Mouse (Mus musculus): ENCODE data around the gene Lrrc23.
A peak's percentile ranks its signal among the peaks of the same experiment; 100 is the strongest.

Gene Lrrc23

DNA sequence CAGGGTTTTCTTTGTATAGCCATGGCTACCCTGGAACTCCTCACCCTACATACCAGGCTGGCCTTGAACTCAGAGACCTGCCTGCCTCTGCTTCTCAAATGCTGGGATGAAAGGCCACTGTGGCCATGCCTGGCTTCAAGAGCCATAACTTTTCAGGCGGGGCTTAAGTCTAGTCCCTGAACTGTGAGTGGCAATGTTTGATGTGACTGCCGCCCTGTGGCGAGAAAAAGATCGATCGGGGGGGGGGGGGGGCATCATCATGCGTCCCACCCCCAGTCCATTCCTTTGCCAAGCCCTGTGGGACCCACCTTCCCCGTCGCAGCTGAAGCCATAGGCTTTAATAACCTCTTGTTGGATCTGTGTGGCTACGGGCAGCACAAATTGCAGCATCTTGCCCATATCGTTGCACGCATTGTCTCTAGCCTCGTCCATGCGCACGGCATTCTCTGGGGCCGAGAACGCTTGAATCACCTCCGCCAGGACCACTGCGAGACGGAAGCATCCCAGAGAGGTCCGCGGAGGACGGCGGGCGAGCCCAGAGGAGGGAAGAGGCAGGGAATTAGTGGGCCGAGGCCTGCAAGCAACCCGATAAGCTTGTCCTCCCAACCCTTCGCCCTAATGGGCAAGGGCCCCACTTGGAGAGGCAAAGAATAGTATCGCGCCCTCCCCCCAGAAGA is 39.2 kb downstream of the Lrrc23 start:
- DNase-seq: peak in 1 of 2 experiments; percentile 68

DNA sequence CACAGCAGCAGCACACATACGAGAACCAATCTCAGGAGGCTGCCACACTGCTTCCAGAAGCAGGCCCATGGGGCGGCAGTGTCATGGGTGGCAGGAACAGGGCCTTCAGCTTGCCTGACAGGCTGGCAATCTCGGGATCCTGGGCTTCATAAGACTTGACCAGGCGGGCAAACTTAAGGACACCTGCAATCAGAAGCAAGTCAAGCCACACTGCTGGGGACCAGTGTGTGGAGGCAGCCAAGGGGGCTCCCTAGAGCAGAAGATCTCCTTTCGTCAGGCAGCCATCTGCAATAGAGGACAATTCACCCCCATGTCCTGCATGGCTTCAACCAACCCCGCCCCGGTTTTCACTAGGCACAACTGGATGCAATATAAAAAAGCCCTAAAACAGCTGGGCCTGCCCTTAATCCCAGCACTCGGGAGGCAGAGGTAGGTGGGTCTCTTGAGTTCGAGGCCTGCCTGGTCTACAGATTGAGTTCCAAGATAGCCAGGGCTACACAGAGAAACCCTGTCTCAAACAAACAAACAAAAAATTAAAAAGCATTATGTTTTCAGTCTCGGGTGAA is 40.2 kb downstream of the Lrrc23 start:
- no peak for DNase-seq

DNA sequence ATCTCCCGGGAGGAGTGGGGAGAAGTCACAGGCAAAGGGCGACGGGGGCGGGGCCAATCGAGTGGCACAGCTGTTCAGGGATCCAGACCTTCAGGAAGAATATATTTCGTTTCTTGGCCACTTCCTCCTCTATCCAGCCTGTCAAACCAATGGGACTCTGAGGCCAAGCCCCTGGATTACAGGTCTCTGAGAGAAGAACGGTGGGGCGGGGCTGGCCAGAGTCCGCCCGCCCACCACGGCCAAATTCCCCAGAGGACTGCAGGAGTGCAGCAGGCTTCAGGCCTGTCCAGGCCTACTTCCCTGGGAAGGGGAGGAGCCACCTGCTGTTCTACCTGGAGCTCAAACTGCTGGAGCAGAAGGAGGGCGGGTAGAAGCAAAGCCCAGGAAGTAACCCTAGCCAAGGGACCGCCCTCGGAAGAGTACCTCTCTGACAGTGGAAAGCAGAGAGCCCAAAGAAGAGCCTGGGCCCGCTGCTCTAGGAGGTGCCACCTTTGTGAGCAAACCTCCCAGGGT is 41.0 kb downstream of the Lrrc23 start, which contains the start of gene Ptpn6:
Ptpn6 (minus strand) TSS at position 204 of the 513 bp plus-strand sequence.
- DNase-seq: peak in 1 of 2 experiments; percentile 47

DNA sequence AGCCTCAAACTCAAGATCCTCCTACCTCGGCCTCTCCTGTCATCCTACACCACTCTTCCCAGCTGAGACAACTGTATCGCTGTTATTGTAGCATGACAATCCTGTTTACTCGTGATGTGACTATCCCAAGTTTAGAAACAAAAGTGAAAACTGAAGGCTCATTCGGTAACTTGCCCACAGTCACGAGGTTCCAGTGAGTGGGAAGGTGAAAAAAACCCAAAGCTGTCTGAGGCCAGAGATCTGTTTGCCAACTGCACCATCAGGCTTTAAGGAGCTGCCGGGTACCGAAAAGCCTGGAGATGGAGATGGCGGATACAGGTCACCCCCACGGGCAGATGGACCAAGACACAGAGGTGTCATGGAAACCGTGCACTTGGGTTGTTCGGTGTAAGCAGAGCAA is 42.5 kb downstream of the Lrrc23 start:
- DNase-seq: no peak

DNA sequence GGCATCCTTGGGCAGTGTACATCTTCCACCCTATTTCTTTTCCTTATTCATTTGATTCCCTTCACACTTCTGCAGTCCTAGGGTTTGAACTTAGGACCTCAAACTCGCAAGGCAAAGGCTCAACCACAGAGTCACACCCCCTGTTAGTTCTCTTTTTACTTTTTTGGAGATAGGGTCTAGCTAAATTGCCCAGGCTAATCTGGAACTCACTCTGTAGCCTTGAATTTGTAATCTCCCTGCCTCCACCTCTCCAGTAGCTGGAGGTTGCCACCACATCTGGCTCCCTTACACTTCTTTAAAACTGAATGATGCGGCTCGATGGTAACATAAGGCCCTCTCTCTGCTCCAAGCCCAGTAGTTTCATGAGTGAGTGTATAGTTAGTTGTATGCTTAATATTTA is 45.1 kb downstream of the Lrrc23 start:
- DNase-seq: no peak

DNA sequence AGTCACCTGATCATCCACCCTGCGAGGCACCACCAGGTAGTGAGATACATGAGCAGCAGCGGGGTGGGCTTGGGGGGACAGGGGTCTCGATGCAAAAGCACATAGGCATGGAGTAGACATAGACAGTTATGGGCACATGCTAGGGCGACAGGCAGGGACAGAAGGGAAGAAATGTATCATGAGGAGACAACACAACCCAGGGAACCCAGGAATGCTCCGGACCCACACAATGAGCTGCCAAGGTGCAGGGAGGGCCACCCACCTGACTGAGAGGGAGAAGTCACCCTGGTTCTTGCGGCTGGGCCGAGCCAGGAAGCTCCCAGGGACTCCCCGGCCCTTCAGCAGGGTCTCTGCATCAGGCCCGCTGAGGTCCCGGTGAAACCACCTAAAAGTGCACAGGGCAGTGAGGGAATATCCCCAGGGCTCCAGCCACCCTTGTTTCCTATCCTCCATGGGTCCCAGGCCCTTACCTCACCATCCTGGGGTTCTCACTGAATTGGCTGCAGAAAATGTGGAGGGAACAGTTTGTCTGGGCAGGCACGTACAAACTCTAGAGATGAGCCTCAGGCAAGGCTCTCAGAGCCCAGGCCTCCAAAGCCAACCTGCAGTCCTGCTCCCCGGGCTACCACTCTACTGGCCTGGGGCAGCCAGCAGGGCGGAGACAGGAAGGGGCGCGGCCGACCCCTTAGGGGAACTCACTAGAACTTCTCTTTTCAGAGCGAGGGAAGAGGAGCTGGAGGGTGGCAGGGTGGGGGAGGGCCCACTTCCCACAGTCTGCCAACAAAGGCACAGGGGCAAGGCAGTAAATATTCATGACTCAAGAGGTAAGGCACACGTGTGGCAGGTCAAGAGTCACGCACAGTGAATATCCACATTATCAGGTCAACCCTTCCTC is 46.8 kb downstream of the Lrrc23 start:
- peak; percentile 85 to 91 for DNase-seq

DNA sequence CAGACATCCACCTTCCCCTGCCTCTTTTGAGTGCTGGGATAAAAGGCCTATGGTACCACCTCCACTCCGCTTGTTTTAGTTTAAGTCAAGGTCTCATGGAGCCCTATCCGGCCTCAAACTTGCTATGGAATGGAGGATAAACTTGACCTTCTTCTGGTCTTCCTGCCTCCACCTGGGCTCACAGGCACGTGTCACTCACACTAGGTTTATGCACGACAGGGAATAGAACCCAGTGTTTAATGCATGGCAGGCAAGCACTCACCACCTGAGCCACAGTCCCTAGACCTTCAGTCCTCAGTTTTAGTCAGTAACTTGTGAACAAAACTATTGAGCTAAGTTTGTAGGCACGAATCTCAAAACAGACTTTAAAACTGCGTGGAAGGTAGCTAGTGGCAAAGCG is 48.5 kb downstream of the Lrrc23 start:
- DNase-seq: no peak

DNA sequence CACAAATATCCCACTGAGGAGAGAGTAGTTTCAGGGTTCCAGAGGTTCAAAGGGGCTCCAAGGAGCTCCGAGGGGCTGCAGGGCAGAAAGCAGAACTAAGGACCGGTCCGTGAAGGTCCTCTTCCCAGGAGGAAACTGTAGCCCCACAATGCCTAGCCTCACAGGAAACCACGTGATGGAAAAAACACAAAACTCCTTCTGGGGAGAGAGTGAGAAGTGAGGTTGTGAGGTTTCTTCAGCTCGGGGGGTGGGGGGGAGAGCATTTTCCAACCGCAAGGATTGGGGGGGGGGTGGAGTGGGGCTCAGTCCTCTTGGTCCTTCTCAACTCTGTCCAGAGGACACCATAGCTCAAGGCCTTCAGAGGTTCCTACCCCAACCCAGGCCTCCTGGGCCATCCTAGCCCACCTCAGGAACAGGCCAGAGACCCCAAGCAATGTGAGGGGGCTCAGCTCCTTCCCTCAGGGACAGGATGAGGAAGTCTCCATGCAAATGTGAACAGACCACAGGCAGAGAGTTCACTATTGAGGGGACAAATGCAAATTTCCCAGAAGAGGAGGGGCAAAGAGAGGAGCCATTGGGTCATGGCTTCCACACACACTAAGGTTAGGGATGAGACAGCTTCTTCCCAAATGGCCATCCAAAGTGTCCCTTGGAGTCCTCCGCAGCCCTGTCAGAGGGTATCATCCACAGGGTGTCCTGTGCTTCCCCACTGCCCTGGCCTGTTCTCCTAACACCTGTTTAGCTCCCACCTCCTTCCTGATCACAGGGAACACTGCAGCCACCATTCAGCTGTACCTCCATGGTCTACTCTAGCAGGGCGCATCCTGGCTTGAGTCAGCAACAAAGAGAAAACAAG is 49.4 kb downstream of the Lrrc23 start:
- peak; percentile 65 to 69 for DNase-seq

DNA sequence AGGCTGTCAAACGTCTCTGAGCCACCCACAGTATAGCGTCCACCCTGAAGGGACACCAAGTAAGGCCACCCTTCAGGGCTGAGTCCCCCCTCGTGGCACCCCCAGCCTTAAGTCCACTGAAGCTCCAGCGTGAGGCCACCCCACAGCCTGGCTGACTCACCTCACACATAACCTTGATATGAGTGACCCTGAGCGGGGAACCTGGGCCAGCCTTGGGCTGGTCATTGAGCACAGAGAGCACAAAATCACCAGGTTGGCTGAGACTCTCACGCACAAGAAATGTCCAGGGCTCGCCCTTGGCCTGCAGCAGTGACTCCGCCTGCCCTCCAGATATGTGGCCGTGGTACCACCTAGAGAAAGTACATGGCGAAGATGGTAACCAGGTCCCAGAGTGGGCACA is 50.9 kb downstream of the Lrrc23 start:
- no peak for DNase-seq

DNA sequence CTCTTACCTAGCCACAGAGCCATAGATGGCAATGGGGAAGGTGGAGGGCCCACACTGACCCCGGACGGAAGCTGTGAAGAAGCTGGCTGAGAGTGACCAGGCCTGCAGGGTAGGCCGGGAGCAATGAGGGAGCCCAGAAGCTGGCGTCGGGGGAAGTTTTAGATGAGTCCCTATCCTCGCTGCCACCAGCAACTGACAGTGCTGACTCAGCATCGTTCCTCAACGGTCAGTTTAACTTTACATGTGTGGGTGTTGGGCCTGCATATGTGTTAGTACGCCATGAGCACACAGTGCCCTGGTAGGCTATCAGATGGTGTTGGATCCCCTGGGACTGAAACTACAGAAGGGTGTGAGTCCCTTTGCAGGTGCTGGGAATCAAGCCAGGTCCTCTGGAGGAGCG is 55.1 kb downstream of the Lrrc23 start:
- no peak for DNase-seq

DNA sequence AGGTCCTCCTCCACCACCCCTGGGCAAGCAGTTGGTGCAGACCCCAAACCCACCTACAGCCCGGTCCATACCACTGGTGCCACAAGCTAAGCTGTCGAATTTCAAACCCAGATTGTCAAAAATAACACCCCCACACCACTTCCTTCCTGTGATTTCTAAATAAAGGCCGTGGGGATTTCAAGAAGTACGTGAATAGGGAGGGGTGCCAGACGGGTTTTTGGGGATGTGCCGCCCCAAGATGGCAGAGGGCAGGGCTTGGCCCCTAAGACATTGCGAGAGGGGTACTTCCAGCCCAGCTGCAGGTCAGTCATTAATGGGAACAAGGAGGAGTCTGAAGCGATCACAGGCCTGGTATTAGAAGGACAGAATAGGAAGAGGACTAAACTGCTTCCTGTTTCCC is 56.0 kb downstream of the Lrrc23 start:
- peak; percentile 55 to 56 for DNase-seq

DNA sequence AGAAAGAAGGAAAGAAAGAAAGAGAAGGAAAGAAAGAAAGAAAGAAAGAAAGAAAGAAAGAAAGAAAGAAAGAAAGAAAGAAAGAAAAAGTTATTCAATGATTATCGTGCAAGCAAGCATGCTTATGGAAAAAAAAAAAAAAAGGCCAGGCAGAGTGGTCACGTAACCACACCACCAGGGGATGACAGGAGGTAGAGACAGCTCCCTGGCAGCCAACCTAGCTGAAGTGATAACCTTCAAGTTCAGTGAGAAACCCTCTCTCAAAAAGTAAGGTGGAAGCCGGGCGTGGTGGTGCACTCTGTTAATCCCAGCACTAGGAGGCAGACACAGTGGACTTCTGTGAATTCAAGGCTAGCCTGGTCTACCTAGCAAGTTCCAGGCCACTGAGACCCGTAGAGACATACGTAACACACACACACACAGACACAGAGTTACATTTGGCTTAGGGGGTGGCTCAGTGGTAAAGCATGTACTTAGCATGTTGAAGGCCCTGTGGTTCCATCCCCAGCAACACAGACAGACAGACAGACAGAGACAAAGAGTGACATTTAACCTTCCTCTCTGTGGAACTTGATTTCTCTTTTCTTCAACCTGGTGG is 56.6 kb downstream of the Lrrc23 start:
- no peak for DNase-seq

DNA sequence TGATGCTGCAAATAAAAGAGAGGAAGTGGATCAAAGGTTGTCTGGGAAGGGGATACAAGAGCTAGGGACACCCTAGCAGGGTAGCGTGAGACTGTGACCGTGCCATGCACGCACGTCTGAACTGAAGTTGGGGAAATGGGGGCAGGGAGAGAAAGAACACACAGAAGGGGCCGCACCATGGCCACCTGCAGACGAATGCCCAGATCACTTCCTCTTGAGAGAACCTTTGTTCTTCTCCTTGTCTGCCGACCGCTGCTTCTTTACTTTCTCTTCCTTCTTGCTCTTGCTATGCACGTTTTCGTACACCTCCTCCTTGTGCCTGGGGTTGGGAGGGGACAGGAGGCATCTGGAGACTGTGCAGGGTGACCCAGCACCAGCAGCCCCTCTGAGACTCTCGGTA is 58.6 kb downstream of the Lrrc23 start:
- peak; percentile 47 to 59 for DNase-seq

Data from spleen, adult 18-20 months (tissue).